Mouse (Mus musculus): ENCODE measurements around the gene B9d1. TPM values are rescaled to one million over a fixed set of nuclear protein-coding genes. Genes with fewer than 3 reads are reported as not detected.

Gene B9d1
- polyA plus RNA-seq (2021), result 100 TPM

GRCm38 (mm10) chr11:61504713-61505257 is at the start of gene B9d1:
Gene B9d1, plus strand, starts transcription at chr11:61505144.
- ChIA-PET CTCF (interaction anchor here (0.7 to 6.8 kb wide), 18 partner anchors 10 to 380 kb away, joined by 3 to 43 read pairs (median 4); partner anchors contain the start of genes Mapk7 and Mfap4), POLR2A (interaction anchor here (0.7 to 2.9 kb wide), 4 partner anchors 11 to 114 kb away, joined by 3 to 11 read pairs (median 4); no protein-coding TSS in a partner anchor)
- H3K27me3 ChIP-seq, result no peaks in the 10 kb centered on the region
- ATAC-seq, result peak; percentile 62
- peak; percentile 99 for TF ChIP-seq CTCF (IDR thresholded peaks at IDR 0.05)
- peak; percentile 87 for DNase-seq (ENCODE audit: low read depth, low spot score)
- in situ Hi-C loops (cut with MboI; ENCODE audit: low pct_unique_long_range_greater_than_20kb), result loop anchor here (5.0 kb wide), 3 partner anchors 92 to 213 kb away; no protein-coding TSS in a partner anchor

GRCm38 (mm10) chr11:61464071-61464470 is 40.9 kb upstream of the B9d1 start:
- in situ Hi-C loops (cut with MboI; ENCODE audit: low pct_unique_long_range_greater_than_20kb), result no loop called here

GRCm38 (mm10) chr11:61465422-61465821 is 39.5 kb upstream of the B9d1 start:
- no peak for TF ChIP-seq CTCF (IDR thresholded peaks at IDR 0.05)
- POLR2A ChIA-PET, result no interaction called here
- CTCF ChIA-PET, result no interaction called here
- ATAC-seq (no peak), DNase-seq (ENCODE audit: low read depth, low spot score) (no peak)
- in situ Hi-C loops (cut with MboI; ENCODE audit: low pct_unique_long_range_greater_than_20kb), result no loop called here
- H3K27me3 ChIP-seq, result peaks cover 7% of the 10 kb centered on the region

More at GRCm38 (mm10) chr11:61464071-61464470, 40.9 kb upstream of the B9d1 start:
- ATAC-seq (no peak), DNase-seq (ENCODE audit: low read depth, low spot score) (no peak)
- ChIA-PET CTCF (interaction anchor here (1.0 kb wide), 1 partner anchor 47 kb away, joined by 3 read pairs; no protein-coding TSS in a partner anchor), POLR2A (interaction anchor here (0.6 to 1.2 kb wide), 2 partner anchors 9 to 25 kb away, joined by 3 to 4 read pairs; no protein-coding TSS in a partner anchor)
- peaks cover 7% of the 10 kb centered on the region for H3K27me3 ChIP-seq
- TF ChIP-seq CTCF (IDR thresholded peaks at IDR 0.05), result no peak

- in situ Hi-C loops (cut with MboI; ENCODE audit: low pct_unique_long_range_greater_than_20kb), result no loop called here
- no peak for TF ChIP-seq CTCF (IDR thresholded peaks at IDR 0.05)
- DNase-seq (ENCODE audit: low read depth, low spot score), result no peak
- POLR2A ChIA-PET, result no interaction called here
- no peak for ATAC-seq
- CTCF ChIA-PET, result no interaction called here
- H3K27me3 ChIP-seq, result peaks cover 4% of the 10 kb centered on the region
Measured at GRCm38 (mm10) chr11:61468534-61468933, 36.4 kb upstream of the B9d1 start.

- POLR2A ChIA-PET, result no interaction called here
- in situ Hi-C loops (cut with MboI; ENCODE audit: low pct_unique_long_range_greater_than_20kb), result no loop called here
- peaks cover 4% of the 10 kb centered on the region for H3K27me3 ChIP-seq
- DNase-seq (ENCODE audit: low read depth, low spot score), result no peak
- CTCF ChIA-PET, result no interaction called here
- TF ChIP-seq CTCF (IDR thresholded peaks at IDR 0.05), result no peak
- no peak for ATAC-seq
Measured at GRCm38 (mm10) chr11:61469317-61469917, 35.5 kb upstream of the B9d1 start.

GRCm38 (mm10) chr11:61470880-61471279 is 34.1 kb upstream of the B9d1 start:
- ChIA-PET POLR2A (no interaction called here), CTCF (no interaction called here)
- ATAC-seq (no peak), DNase-seq (ENCODE audit: low read depth, low spot score) (no peak)
- TF ChIP-seq CTCF (IDR thresholded peaks at IDR 0.05), result no peak
- in situ Hi-C loops (cut with MboI; ENCODE audit: low pct_unique_long_range_greater_than_20kb), result no loop called here
- peaks cover 4% of the 10 kb centered on the region for H3K27me3 ChIP-seq

- ATAC-seq, result no peak
- ChIA-PET CTCF (no interaction called here), POLR2A (interaction anchor here (1.1 kb wide), 1 partner anchor 10 kb away, joined by 3 read pairs; no protein-coding TSS in a partner anchor)
- no peak for TF ChIP-seq CTCF (IDR thresholded peaks at IDR 0.05)
- H3K27me3 ChIP-seq, result peaks cover 4% of the 10 kb centered on the region
- no peak for DNase-seq (ENCODE audit: low read depth, low spot score)
- in situ Hi-C loops (cut with MboI; ENCODE audit: low pct_unique_long_range_greater_than_20kb), result no loop called here
Measured at GRCm38 (mm10) chr11:61473630-61474029, 31.3 kb upstream of the B9d1 start.

- no peak for ATAC-seq
- no peak for DNase-seq (ENCODE audit: low read depth, low spot score)
- peaks cover 4% of the 10 kb centered on the region for H3K27me3 ChIP-seq
- in situ Hi-C loops (cut with MboI; ENCODE audit: low pct_unique_long_range_greater_than_20kb), result no loop called here
- ChIA-PET POLR2A (no interaction called here), CTCF (no interaction called here)
- TF ChIP-seq CTCF (IDR thresholded peaks at IDR 0.05), result no peak
Measured at GRCm38 (mm10) chr11:61476786-61477382, 28.1 kb upstream of the B9d1 start.

- no peak for TF ChIP-seq CTCF (IDR thresholded peaks at IDR 0.05)
- no peaks in the 10 kb centered on the region for H3K27me3 ChIP-seq
- ChIA-PET CTCF (no interaction called here), POLR2A (interaction anchor here (0.7 kb wide), 1 partner anchor 24 kb away, joined by 3 read pairs; the partner anchor contains the start of gene Rnf112)
- in situ Hi-C loops (cut with MboI; ENCODE audit: low pct_unique_long_range_greater_than_20kb), result no loop called here
- no peak for ATAC-seq
- DNase-seq (ENCODE audit: low read depth, low spot score), result no peak
Measured at GRCm38 (mm10) chr11:61477566-61478508, 27.1 kb upstream of the B9d1 start.

- in situ Hi-C loops (cut with MboI; ENCODE audit: low pct_unique_long_range_greater_than_20kb), result no loop called here
- ATAC-seq, result no peak
- DNase-seq (ENCODE audit: low read depth, low spot score), result no peak
- no peaks in the 10 kb centered on the region for H3K27me3 ChIP-seq
- no peak for TF ChIP-seq CTCF (IDR thresholded peaks at IDR 0.05)
- CTCF ChIA-PET, result no interaction called here
- POLR2A ChIA-PET, result interaction anchor here (1.1 kb wide), 1 partner anchor 16 kb away, joined by 3 read pairs; no protein-coding TSS in a partner anchor
Measured at GRCm38 (mm10) chr11:61478788-61479187, 26.2 kb upstream of the B9d1 start.
